Mouse (Mus musculus) heart, embryonic 14.5 days (tissue): ENCODE measurements around the gene Ctdnep1. TPM values are rescaled to one million over a fixed set of nuclear protein-coding genes. Genes with fewer than 3 reads are reported as not detected.

ENCODE experiments used
- ATAC-seq: fragments of 200-750 bp; cut with Nextera tagmentation; 2 replicates; pipeline ENCODE4 v1.8.0; 2017; ENCODE audit warnings: low read depth, moderate TSS enrichment; ENCODE audit not compliant: insufficient number of reproducible peaks, insufficient read depth, low FRiP score
- H3K27ac ChIP-seq, 2 experiments: fragments of 200-500 bp in 1 of 2; fragments of 300-500 bp in 1 of 2; sonication (generic) in 1 of 2; replicated peaks in 1 of 2; 2 replicates each; pipeline ENCODE4 v1.5.1; 2012 to 2014; ENCODE audit warnings: low read depth in 2 of 2, low read length in 2 of 2, control low read depth in 1 of 2, mild to moderate bottlenecking in 1 of 2, mixed read lengths in 1 of 2; ENCODE audit not compliant: control insufficient read depth in 1 of 2, insufficient read depth in 1 of 2
- H3K27me3 ChIP-seq: fragments of 300-500 bp; sonication (generic); 2 replicates; pipeline ENCODE4 v1.6.1; 2014; ENCODE audit warnings: mild to moderate bottlenecking, low read length, control low read depth; ENCODE audit not compliant: control insufficient read depth, insufficient read depth
- H3K36me3 ChIP-seq: fragments of 300-500 bp; sonication (generic); 2 replicates; pipeline ENCODE4 v1.6.1; 2014; ENCODE audit warnings: mild to moderate bottlenecking, control low read depth, low read length, mixed read lengths; ENCODE audit not compliant: control insufficient read depth, insufficient read depth
- H3K4me1 ChIP-seq, 2 experiments: fragments of 200-500 bp in 1 of 2; fragments of 300-500 bp in 1 of 2; sonication (generic) in 1 of 2; 2 replicates each; pipeline ENCODE4 v1.6.1; 2012 to 2014; ENCODE audit warnings: low read length in 2 of 2, control low read depth in 1 of 2, mixed read lengths in 1 of 2; ENCODE audit not compliant: control insufficient read depth in 2 of 2, insufficient read depth in 2 of 2
- H3K4me2 ChIP-seq: fragments of 300-500 bp; sonication (generic); 2 replicates; pipeline ENCODE4 v1.6.1; 2014; ENCODE audit warnings: mild to moderate bottlenecking, low read length
- H3K4me3 ChIP-seq, 2 experiments: fragments of 200-500 bp in 1 of 2; fragments of 300-500 bp in 1 of 2; sonication (generic) in 1 of 2; 2 replicates each; pipeline ENCODE4 v1.5.1; 2012 to 2014; ENCODE audit warnings: low read length in 2 of 2, mild to moderate bottlenecking in 2 of 2, control low read depth in 1 of 2, low read depth in 1 of 2, moderate library complexity in 1 of 2; ENCODE audit not compliant: control insufficient read depth in 1 of 2, insufficient read depth in 1 of 2
- H3K9ac ChIP-seq: fragments of 300-500 bp; sonication (generic); 2 replicates; pipeline ENCODE4 v1.6.1; 2014; ENCODE audit warnings: mild to moderate bottlenecking, low read length
- H3K9me3 ChIP-seq: fragments of 300-500 bp; sonication (generic); 2 replicates; pipeline ENCODE4 v1.6.1; 2016; ENCODE audit warnings: low read length, control low read depth; ENCODE audit not compliant: control insufficient read depth
- WGBS: fragments of 180-500 bp; shearing (Covaris S2); extraction: QIAGEN DNeasy Blood & Tissue Kit; methylation state at CpG from one replicate; pipeline ENCODE4 v1.1.7; 2014; 5-methylcytosine and 5-hydroxymethylcytosine counted together
- polyA plus RNA-seq: library from polyadenylated mRNA; unstranded; fragments of >200 nt; fragmentation: Nextera tagmentation; extraction: Ambion mirVana; gene quantifications from 2 replicates; pipeline ENCODE4 v1.2.1, GENCODE M21; 2014

Gene Ctdnep1
- polyA plus RNA-seq, 1 experiment from 2014 or later = 26.0 TPM

DNA sequence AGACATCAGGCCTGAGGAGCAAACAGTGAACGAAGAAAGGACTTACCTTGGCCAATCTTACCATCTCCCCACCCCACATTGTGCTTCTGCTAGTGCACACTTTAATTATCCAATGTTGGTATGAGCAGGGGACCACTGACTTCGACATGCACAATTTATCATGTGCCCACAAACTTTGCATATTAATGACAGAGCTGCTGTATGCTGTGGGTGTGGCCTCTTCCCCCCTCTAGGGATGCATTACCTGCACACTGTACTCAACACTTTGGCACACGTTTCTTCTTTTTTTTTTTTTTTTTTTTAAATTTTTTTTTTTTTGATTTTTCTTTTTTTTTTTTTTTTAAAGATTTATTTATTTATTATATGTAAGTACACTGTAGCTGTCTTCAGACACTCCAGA, 10.2 kb upstream of the Ctdnep1 start:
- ATAC-seq = no peak
- 82% methylated on average over 3 of the region's 3 CpGs for WGBS
- Histone ChIP-seq H3K9me3 (no peaks in the 10 kb centered on the region), H3K4me1 (peaks cover 4 to 10% of the 10 kb centered on the region in 2 experiments; a peak in 3 of 4 replicates), H3K4me3 (no peak overlapping the region), H3K4me2 (no peak overlapping the region), H3K9ac (no peak overlapping the region), H3K36me3 (peaks cover 71% of the 10 kb centered on the region), H3K27ac (no peak overlapping the region), H3K27me3 (peaks cover 13% of the 10 kb centered on the region)

DNA sequence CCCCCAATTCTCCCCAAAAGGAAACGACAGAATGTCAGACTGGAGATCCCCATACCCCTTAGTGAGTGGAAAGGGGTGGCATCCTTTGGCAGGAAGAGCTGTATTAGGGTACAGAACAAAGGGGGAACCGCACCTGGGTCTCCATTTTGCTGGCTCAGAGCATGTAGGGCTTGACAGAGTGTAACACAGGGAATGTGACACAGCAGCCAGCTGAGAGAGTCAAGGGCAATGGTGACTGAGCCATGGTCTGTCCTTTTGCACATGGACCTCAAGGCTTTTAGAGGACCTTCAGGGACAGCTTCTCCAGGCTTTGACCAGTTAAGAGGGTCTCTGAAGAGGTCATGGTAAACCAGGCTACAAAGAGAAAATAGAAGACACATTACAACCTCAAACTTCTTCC, 6.0 kb upstream of the Ctdnep1 start:
- H3K4me1 ChIP-seq = peaks cover 3 to 4% of the 10 kb centered on the region in 2 experiments; a peak in 3 of 4 replicates
- no peak overlapping the region for H3K9ac ChIP-seq
- no peak overlapping the region for H3K4me2 ChIP-seq
- no peak for ATAC-seq
- H3K27me3 ChIP-seq = no peaks in the 10 kb centered on the region
- H3K4me3 ChIP-seq = no peak overlapping the region
- no peaks in the 10 kb centered on the region for H3K9me3 ChIP-seq
- no peak overlapping the region for H3K27ac ChIP-seq
- H3K36me3 ChIP-seq = peaks cover 79% of the 10 kb centered on the region
- 96% methylated on average over 2 of the region's 2 CpGs for WGBS

DNA sequence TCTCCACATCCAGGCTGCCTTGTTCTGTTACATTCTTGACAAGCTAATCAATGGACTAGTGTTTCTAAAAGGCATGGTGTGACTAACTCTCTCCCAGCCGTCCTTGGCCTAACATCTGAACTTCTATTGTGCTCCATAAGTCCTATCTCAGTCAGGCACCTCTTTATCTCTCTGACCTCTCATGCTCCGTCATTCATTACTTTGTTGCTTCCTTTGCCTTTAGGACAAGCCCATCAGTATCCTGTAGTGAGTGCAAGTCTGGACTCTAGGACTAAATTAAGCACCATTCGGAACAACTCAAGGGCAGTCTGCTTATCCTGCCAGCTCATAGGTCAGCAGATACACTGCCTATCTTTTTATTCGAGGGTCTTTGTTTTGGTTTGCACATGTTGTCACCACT, 4.7 kb upstream of the Ctdnep1 start:
- H3K27ac ChIP-seq = no peak overlapping the region
- no peaks in the 10 kb centered on the region for H3K9me3 ChIP-seq
- no peak overlapping the region for H3K9ac ChIP-seq
- H3K27me3 ChIP-seq = no peaks in the 10 kb centered on the region
- H3K4me3 ChIP-seq = no peak overlapping the region
- H3K4me2 ChIP-seq = no peak overlapping the region
- peaks cover 71% of the 10 kb centered on the region for H3K36me3 ChIP-seq
- ATAC-seq = no peak
- 34% methylated on average over 4 of the region's 4 CpGs for WGBS
- peaks cover 3 to 4% of the 10 kb centered on the region in 2 experiments; a peak in 3 of 4 replicates for H3K4me1 ChIP-seq

DNA sequence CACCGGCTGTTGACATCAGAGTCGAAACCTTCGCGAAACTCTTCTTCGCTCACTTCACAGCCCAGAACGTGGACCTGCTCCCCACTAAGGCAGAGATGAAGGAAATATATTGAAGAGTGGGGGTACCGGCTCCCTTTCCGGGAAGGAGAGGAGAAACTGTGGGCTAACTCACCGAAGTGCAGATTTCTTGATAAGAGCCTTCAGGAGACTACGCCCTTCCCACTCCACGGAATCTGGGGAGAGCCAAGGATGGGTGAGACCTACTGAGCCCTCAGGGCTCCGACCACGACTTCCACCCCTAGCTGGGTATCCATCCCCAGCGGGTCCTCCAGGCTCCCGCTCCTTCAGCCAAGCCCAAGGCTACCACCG, 1.1 kb upstream of the Ctdnep1 start:
- peak overlapping the region; percentile 88 for H3K4me2 ChIP-seq
- no peaks in the 10 kb centered on the region for H3K9me3 ChIP-seq
- ATAC-seq = no peak
- peaks cover 50% of the 10 kb centered on the region for H3K36me3 ChIP-seq
- 2% methylated on average over 16 of the region's 16 CpGs for WGBS
- H3K9ac ChIP-seq = peak overlapping the region; percentile 99
- no peaks in the 10 kb centered on the region for H3K27me3 ChIP-seq
- H3K4me1 ChIP-seq = peaks cover 11 to 24% of the 10 kb centered on the region in 2 experiments
- H3K27ac ChIP-seq = peak overlapping the region; percentile 96 to 99
- peak overlapping the region; percentile 82 to 99 for H3K4me3 ChIP-seq

DNA sequence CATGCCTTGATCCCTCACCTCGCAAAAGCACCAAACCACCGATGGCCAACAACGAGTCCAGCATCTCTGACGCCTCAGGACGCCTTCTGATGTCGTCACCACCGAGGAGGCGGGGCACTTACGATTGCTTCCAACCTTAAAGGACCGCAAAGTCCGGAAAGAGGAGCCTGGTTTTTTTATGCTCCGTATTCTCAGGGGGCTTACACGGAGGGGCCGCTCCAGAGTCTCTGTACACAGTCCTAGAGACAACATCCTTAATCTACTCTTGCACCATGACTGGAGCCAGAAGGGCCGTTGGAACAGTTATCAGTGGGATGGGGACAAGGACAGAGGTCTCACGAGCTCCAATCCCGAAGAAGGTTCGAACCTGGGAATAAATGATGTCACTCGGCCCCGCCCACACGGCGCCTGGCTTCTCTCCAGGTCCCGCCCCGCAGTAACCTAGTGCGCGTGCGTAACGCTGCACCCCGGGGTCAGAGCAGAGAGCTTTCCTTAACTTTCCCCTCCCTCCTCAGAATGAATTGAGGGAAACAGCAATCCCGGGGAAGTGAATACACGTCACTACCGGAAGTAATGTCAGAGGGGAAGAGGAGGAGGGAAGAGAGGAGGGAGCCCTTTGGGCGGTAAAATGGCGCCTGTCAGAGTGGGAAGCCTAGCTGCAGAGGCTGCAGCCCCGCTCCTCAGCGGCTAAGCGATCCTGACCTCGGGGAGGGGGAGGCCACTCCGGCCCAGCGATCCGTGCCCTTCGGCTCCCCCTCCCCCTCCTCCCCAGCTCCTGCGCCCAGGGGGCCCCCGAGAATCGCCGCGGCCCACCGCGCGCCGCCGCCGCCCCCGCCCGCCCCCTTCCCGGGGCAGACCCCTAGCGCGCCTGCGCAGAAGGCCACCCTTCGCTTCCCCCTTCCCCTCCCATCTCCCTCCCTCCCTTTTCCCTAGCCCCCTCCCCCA, 488 bp upstream of the Ctdnep1 start:
- no peaks in the 10 kb centered on the region for H3K9me3 ChIP-seq
- peak overlapping the region; percentile 99 for H3K27ac ChIP-seq
- H3K36me3 ChIP-seq = peaks cover 50% of the 10 kb centered on the region
- WGBS = under 1% methylated on average over 42 of the region's 60 CpGs
- peak overlapping the region; percentile 99 for H3K9ac ChIP-seq
- peak overlapping the region; percentile 98 to 99 for H3K4me3 ChIP-seq
- H3K27me3 ChIP-seq = no peaks in the 10 kb centered on the region
- peak overlapping the region; percentile 88 for H3K4me2 ChIP-seq
- ATAC-seq = peak; percentile 96
- peaks cover 11 to 24% of the 10 kb centered on the region in 2 experiments for H3K4me1 ChIP-seq

DNA sequence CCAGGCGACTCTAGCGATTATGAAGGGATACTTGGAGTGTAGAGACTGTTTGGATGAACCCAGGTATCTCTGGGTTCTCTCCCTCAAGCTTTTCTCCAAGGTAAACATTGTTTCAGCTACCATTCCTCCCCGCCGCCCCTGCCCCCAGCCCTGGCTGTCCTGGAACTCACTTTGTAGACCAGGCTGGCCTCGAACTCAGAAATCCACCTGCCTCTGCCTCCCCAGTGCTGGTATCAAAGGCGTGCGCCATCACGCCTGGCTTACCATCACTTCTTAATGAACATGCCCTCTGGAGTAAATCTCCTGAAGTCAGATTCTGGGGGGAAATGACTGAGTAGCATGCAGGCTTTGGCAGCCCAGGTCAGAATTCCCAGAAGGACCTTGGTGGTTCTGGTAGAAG, 1.3 kb downstream of the Ctdnep1 start, which contains the start of gene Elp5:
Gene Elp5 (minus strand): TSS at position 293 of the 400 bp plus-strand sequence.
- peak within 1 kb of the TSS; percentile 83 to 99 for H3K27ac ChIP-seq

DNA sequence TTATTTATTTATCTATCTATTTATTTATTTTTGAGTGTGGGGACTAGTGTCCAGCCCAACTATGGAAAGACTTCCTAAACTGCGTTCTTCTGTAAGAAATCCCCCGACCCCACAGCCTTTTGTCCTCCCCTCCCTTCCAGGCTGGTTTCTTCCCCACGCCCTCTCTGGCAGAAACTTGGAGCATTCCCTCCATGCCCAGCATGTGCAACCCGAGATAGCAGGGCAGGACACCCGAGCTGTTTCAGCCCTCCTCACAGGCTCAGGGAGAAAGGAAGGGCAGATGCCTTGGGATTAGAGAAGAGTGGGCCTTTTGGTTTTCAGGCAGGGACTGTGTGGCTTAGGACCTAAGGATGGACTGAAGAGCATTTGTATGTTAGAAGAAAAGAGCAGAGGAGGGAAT, 1.9 kb downstream of the Ctdnep1 start:
- peak overlapping the region; percentile 20 to 99 for H3K27ac ChIP-seq
- no peaks in the 10 kb centered on the region for H3K27me3 ChIP-seq
- H3K9ac ChIP-seq = peak overlapping the region; percentile 99
- no peak for ATAC-seq
- 13% methylated on average over 5 of the region's 5 CpGs for WGBS
- no peaks in the 10 kb centered on the region for H3K9me3 ChIP-seq
- peak overlapping the region; percentile 80 for H3K4me2 ChIP-seq
- peak overlapping the region in 1 of 2 experiments; percentile 99; a peak in 2 of 4 replicates for H3K4me3 ChIP-seq
- H3K36me3 ChIP-seq = peaks cover 55% of the 10 kb centered on the region
- H3K4me1 ChIP-seq = peaks cover 11 to 24% of the 10 kb centered on the region in 2 experiments

More for the DNA sequence above, 1.3 kb downstream of the Ctdnep1 start, which contains the start of gene Elp5:
- H3K27me3 ChIP-seq = no peaks in the 10 kb centered on the region
- 54% methylated on average over 8 of the region's 8 CpGs for WGBS
- no peaks in the 10 kb centered on the region for H3K9me3 ChIP-seq
- H3K4me2 ChIP-seq = peak within 1 kb of the TSS; percentile 80
- H3K4me1 ChIP-seq = peaks cover 11 to 24% of the 10 kb centered on the region in 2 experiments
- peak within 1 kb of the TSS; percentile 98 to 99 for H3K4me3 ChIP-seq
- H3K36me3 ChIP-seq = peaks cover 53% of the 10 kb centered on the region
- peak within 1 kb of the TSS; percentile 99 for H3K9ac ChIP-seq
- no peak for ATAC-seq
